Mouse (Mus musculus): ENCODE results near the gene Xpo6.

DNA sequence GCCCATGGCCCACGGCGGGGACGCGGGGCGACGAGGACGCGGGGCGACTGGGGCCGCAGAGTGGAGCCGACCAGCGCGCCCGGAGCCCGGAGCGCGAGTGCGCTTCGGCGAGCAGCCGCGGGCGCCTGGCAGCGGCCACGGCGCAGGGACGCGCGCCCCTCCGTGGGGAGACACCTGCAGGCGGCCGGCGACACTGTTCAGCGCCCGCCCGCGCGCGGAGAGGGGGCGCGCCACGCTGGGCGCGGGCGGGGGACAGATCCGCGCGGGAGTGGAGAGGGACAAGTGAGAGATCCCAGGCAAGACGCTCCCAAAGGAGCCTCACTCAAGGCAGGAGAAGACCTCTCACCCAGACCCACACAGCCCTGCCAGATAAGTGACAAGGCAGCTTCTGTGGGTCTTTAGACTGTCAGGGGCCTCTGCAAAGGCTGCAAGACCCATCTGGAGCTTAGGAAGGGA lies 118.0 kb downstream of the Xpo6 start, which contains the start of gene Gsg1l:
- no peak for TF ChIP-seq POLR2A (IDR thresholded peaks at IDR 0.05; ENCODE audit: control insufficient read depth, extremely low read depth, insufficient read depth, low read length, poor library complexity)
- no peak for TF ChIP-seq CTCF (IDR thresholded peaks at IDR 0.05; ENCODE audit: borderline replicate concordance, control insufficient read depth, extremely low read depth, insufficient read depth, low read length, poor library complexity)
